Mouse (Mus musculus) inflammation-experienced regulatory T-cells, adult 6 months (primary cell): ENCODE data around the gene Smarcd2. TPM values are rescaled to one million over a fixed set of nuclear protein-coding genes. Genes with fewer than 3 reads are reported as not detected.
A peak's percentile ranks its signal among the peaks of the same experiment; 100 is the strongest.

Source experiments
- ATAC-seq: one replicate; pipeline ENCODE4 v1.8.0; 2017
- polyA plus RNA-seq, 3 experiments: library from polyadenylated mRNA; unstranded; fragments of 100-300 nt; shearing (Covaris generic); gene quantifications; one replicate each; pipeline ENCODE4 v1.2.1; 2017

The Smarcd2 gene
- 10 to 100 TPM; 16.2 to 24.9 (median 23.1) TPM for polyA plus RNA-seq

- ATAC-seq, result peak; percentile 86
These were observed at the start of gene Smarcd2 for GRCm38 (mm10) chr11:106272644-106273310. TSS of gene Smarcd2 (minus strand) at chr11:106272972.

GRCm38 (mm10) chr11:106318406-106319366 is 45.9 kb upstream of the Smarcd2 start:
- ATAC-seq, result no peak

- no peak for ATAC-seq
These were observed 45.0 kb upstream of the Smarcd2 start for GRCm38 (mm10) chr11:106317801-106318200.

GRCm38 (mm10) chr11:106316416-106316815 is 43.6 kb upstream of the Smarcd2 start:
- no peak for ATAC-seq

- no peak for ATAC-seq
These were observed 41.6 kb upstream of the Smarcd2 start, which contains the start of gene Cd79b for GRCm38 (mm10) chr11:106314333-106314812. TSS of gene Cd79b (minus strand) at chr11:106314762.

- peak; percentile 21 for ATAC-seq
These were observed 40.8 kb upstream of the Smarcd2 start for GRCm38 (mm10) chr11:106313533-106313932.

- ATAC-seq, result no peak
These were observed 37.4 kb upstream of the Smarcd2 start for GRCm38 (mm10) chr11:106310123-106310522.

- no peak for ATAC-seq
These were observed 35.4 kb upstream of the Smarcd2 start for GRCm38 (mm10) chr11:106308162-106308561.

GRCm38 (mm10) chr11:106307432-106307831 is 34.7 kb upstream of the Smarcd2 start:
- no peak for ATAC-seq

GRCm38 (mm10) chr11:106306758-106307157 is 34.0 kb upstream of the Smarcd2 start:
- ATAC-seq, result no peak

- no peak for ATAC-seq
These were observed 33.3 kb upstream of the Smarcd2 start for GRCm38 (mm10) chr11:106306065-106306385.

- ATAC-seq, result no peak
These were observed 32.7 kb upstream of the Smarcd2 start for GRCm38 (mm10) chr11:106305348-106306064.

- ATAC-seq, result no peak
These were observed 29.9 kb upstream of the Smarcd2 start for GRCm38 (mm10) chr11:106302634-106303033.

- ATAC-seq, result no peak
These were observed 29.0 kb upstream of the Smarcd2 start, which contains the start of gene Gh for GRCm38 (mm10) chr11:106301765-106302164. TSS of gene Gh (minus strand) at chr11:106301865.

- no peak for ATAC-seq
These were observed 19.1 kb upstream of the Smarcd2 start for GRCm38 (mm10) chr11:106291861-106292260.

- no peak for ATAC-seq
These were observed 17.6 kb upstream of the Smarcd2 start for GRCm38 (mm10) chr11:106290376-106290775.

GRCm38 (mm10) chr11:106289369-106289768 is 16.6 kb upstream of the Smarcd2 start:
- no peak for ATAC-seq

- ATAC-seq, result no peak
These were observed 14.2 kb upstream of the Smarcd2 start for GRCm38 (mm10) chr11:106286987-106287386.

GRCm38 (mm10) chr11:106286206-106286605 is 13.4 kb upstream of the Smarcd2 start:
- ATAC-seq, result no peak

GRCm38 (mm10) chr11:106284126-106284525 is 11.4 kb upstream of the Smarcd2 start:
- ATAC-seq, result no peak

GRCm38 (mm10) chr11:106283371-106283770 is 10.6 kb upstream of the Smarcd2 start:
- no peak for ATAC-seq

- no peak for ATAC-seq
These were observed 9.7 kb upstream of the Smarcd2 start for GRCm38 (mm10) chr11:106282452-106282851.

GRCm38 (mm10) chr11:106276454-106276853 is 3.7 kb upstream of the Smarcd2 start, which contains the start of gene Tcam1:
TSS of gene Tcam1 (plus strand) at chr11:106276672.
- ATAC-seq, result peak; percentile 87
